Comparison of ENCODE assay signal across 10 mouse cellular contexts in the genomic region with DNA sequence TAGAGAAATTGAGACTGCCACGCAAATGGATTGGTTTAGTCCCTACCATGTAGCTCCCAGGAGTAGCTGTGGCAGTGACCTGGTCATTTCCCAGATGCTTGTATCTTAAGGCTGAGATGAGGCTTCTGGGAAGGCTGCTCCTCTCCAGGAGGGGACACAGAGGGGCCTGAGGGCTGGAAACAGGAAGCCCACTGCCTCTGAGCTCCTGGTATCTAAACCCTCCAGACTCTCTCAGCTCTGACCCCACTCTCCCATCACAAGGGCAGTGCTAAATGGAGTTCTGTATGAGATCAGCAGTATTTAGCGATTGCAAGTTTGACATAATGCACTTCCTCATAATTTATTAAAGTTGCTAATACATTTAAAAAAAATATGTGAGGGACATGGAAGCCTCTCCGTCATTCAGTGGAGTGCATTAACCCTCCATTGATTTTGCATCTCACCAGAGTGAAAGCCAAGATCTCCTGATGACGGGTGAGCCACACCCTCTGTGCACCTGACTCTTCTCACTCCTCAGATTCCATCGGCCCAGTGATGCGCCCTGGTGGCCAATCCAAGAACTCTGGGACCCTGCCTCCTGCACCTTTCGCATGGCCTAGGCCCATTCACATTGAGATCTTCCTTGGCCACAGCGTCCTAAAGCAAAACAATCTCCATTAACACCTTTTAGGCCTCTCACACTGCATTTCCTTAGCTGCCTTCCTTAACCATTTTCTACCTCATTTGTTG.
A peak's percentile ranks its signal among the peaks of the same experiment; 100 is the strongest.
DNase-seq lines count a peak whose midpoint lies in the region; ATAC-seq and TF ChIP-seq lines count a peak whose summit lies in the region.
"Had no signal": no experiment of that assay in that cellular context is flagged by ENCODE, and none has a peak within 500 bp of the region (broad histone marks: within the 10 kb centered on the region; RNA-seq: fewer than 3 reads in every experiment).

No protein-coding gene starts in this region.

- intact Hi-C loops in gastrocnemius, adult 2 months (cut with DNase I) = no loop called here

- no peaks in the 10 kb centered on the region for H3K27me3 ChIP-seq in lung, embryonic 15.5 days
- H3K27me3 ChIP-seq: forebrain, embryonic 15.5 days had no signal

- no peak overlapping the region for H3K9ac ChIP-seq in lung, embryonic 15.5 days
- H3K9ac ChIP-seq: forebrain, embryonic 15.5 days had no signal

- no peaks in the 10 kb centered on the region for H3K9me3 ChIP-seq in lung, embryonic 15.5 days
- H3K9me3 ChIP-seq: forebrain, embryonic 15.5 days had no signal

- 71% methylated on average over 8 of the region's 8 CpGs for WGBS in lung, embryonic 15.5 days

- H3K4me2 ChIP-seq in lung, embryonic 15.5 days = no peak overlapping the region
- H3K4me2 ChIP-seq: forebrain, embryonic 15.5 days had no signal

- peak; percentile 23; the same call in 1 of the 2 replicates for TF ChIP-seq CTCF in gastrocnemius, adult 2 months (IDR thresholded peaks at IDR 0.05)

- peak overlapping the region; percentile 64 for H3K27ac ChIP-seq in gastrocnemius, adult 2 months
- peak overlapping the region; percentile 41 for H3K27ac ChIP-seq in lung, embryonic 15.5 days
- H3K27ac ChIP-seq: forebrain, embryonic 15.5 days had no signal

- peaks cover 3% of the 10 kb centered on the region; the same call in 1 of the 2 replicates for H3K36me3 ChIP-seq in lung, embryonic 15.5 days
- H3K36me3 ChIP-seq: forebrain, embryonic 15.5 days had no signal

- peak; percentile 50 for ATAC-seq in lung, embryonic 15.5 days (ENCODE audit: borderline replicate concordance, extremely low read depth, low FRiP score, low TSS enrichment)
- peak; percentile 33 for ATAC-seq in granulocyte monocyte progenitor cell, adult 5-6 weeks (replicated peaks; ENCODE audit: poor library complexity, severe bottlenecking)
- peak; percentile 78 for ATAC-seq in megakaryocyte-erythroid progenitor cell, adult 5-6 weeks (replicated peaks; ENCODE audit: low FRiP score, low TSS enrichment, poor library complexity, severe bottlenecking)
- ATAC-seq in erythroid progenitor cell, adult 5-6 weeks (replicated peaks; ENCODE audit: low FRiP score, poor library complexity, severe bottlenecking) = no peak
- ATAC-seq: forebrain, embryonic 15.5 days had no signal

- no peak for DNase-seq in gastrocnemius, adult 2 months
- no peak for DNase-seq in gastrocnemius, postnatal 10 days
- DNase-seq in lung, postnatal 14 days = no peak
- DNase-seq in left cerebral cortex, adult 18-20 months (ENCODE audit: low spot score in 2 of 2) = no peak
- DNase-seq: kidney, adult 9 months had no signal

- H3K4me1 ChIP-seq in lung, embryonic 15.5 days = peaks cover 17% of the 10 kb centered on the region
- H3K4me1 ChIP-seq: forebrain, embryonic 15.5 days had no signal

- H3K4me3 ChIP-seq in gastrocnemius, adult 2 months = no peak overlapping the region
- H3K4me3 ChIP-seq in lung, embryonic 15.5 days = no peak overlapping the region
- H3K4me3 ChIP-seq: forebrain, embryonic 15.5 days had no signal
